Mouse (Mus musculus) lung, embryonic 15.5 days (tissue): ENCODE measurements around the gene Pdilt. TPM values are rescaled to one million over a fixed set of nuclear protein-coding genes. Genes with fewer than 3 reads are reported as not detected.

Experiments used
- ATAC-seq: fragments of 200-750 bp; cut with Nextera tagmentation; 2 replicates; pipeline ENCODE4 v1.8.0; 2017; ENCODE audit warnings: moderate number of reproducible peaks, borderline replicate concordance; ENCODE audit not compliant: low FRiP score, low TSS enrichment; ENCODE audit errors: extremely low read depth
- H3K27ac ChIP-seq: fragments of 300-500 bp; sonication (generic); 2 replicates; pipeline ENCODE4 v1.5.1; 2015; ENCODE audit warnings: moderate library complexity, mild to moderate bottlenecking, inconsistent platforms
- H3K27me3 ChIP-seq: fragments of 300-500 bp; sonication (generic); 2 replicates; pipeline ENCODE4 v1.6.1; 2015; ENCODE audit warnings: inconsistent platforms
- H3K36me3 ChIP-seq: fragments of 300-500 bp; sonication (generic); 2 replicates; pipeline ENCODE4 v1.6.1; 2015; ENCODE audit warnings: inconsistent platforms
- H3K4me1 ChIP-seq: fragments of 300-500 bp; sonication (generic); 2 replicates; pipeline ENCODE4 v1.6.1; 2015; ENCODE audit warnings: inconsistent platforms
- H3K4me2 ChIP-seq: fragments of 300-500 bp; sonication (generic); 2 replicates; pipeline ENCODE4 v1.6.1; 2015; ENCODE audit warnings: inconsistent platforms, mild to moderate bottlenecking, moderate library complexity
- H3K4me3 ChIP-seq: fragments of 300-500 bp; sonication (generic); 2 replicates; pipeline ENCODE4 v1.5.1; 2015; ENCODE audit warnings: mild to moderate bottlenecking, inconsistent platforms
- H3K9ac ChIP-seq: fragments of 300-500 bp; sonication (generic); 2 replicates; pipeline ENCODE4 v1.6.1; 2015; ENCODE audit warnings: inconsistent platforms
- H3K9me3 ChIP-seq: fragments of 300-500 bp; sonication (generic); 2 replicates; pipeline ENCODE4 v1.6.1; 2016; ENCODE audit warnings: inconsistent platforms
- WGBS: fragments of 180-500 bp; shearing (Covaris S2); methylation state at CpG from one replicate; pipeline ENCODE4 v1.1.7; 2015; 5-methylcytosine and 5-hydroxymethylcytosine counted together
- polyA plus RNA-seq: library from polyadenylated mRNA; unstranded; fragments of >200 nt; fragmentation: Nextera tagmentation; extraction: Ambion mirVana; gene quantifications from 2 replicates; pipeline ENCODE4 v1.2.1, GENCODE M21; 2015

The Pdilt gene
- polyA plus RNA-seq, 1 experiment from 2014 or later = not detected

DNA sequence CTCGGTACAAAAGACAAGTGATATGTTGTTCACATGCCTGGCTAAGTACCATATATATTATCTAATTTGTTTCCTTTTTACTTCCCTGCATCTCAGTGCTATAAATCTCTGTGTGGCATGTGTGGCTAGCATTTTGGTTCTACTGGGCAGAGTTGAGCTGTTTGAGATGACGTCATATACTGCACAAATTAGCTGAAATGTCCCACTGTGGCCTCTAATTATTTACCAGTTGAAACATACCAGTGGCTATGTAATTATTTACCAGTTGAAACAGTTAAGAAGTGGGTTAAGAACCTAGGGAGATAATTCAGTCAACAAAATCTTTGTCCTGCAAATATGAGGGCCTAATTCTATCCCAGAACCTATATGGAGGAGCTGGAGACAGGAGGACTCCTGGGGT lies 4.3 kb upstream of the Pdilt start:
- Histone ChIP-seq H3K4me1 (0 out of 2 replicates have a peak, but pooled peaks cover 6% of the 10 kb centered on the region), H3K9me3 (no peaks in the 10 kb centered on the region), H3K4me2 (no peak overlapping the region), H3K27ac (no peak overlapping the region), H3K4me3 (no peak overlapping the region), H3K36me3 (no peaks in the 10 kb centered on the region), H3K9ac (no peak overlapping the region), H3K27me3 (no peaks in the 10 kb centered on the region)
- 51% methylated on average over 2 of the region's 2 CpGs for WGBS
- ATAC-seq = no peak

DNA sequence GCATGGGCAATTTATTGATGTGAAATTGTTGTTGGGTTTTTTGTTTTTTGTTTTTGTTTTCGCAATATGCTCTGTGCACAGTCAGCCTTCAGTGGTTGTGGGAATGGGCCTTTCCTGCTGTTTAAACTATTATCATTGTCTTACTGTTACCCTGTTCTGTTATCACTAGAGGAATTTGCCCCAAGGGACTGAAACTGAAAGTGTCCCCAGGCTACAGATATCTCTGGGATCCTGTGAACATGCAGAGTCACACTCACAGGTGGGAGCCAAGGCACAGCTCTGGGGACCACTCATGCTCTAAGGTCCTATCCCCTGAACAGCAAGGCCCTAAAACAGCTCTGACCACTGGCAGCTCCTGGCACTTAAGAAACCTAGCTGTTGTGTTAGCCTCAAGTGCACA lies 3.8 kb upstream of the Pdilt start:
- 93% methylated on average over 1 of the region's 1 CpGs for WGBS
- no peak for ATAC-seq
- Histone ChIP-seq H3K9me3 (no peaks in the 10 kb centered on the region), H3K9ac (no peak overlapping the region), H3K27ac (no peak overlapping the region), H3K4me1 (0 out of 2 replicates have a peak, but pooled peaks cover 6% of the 10 kb centered on the region), H3K4me3 (no peak overlapping the region), H3K4me2 (no peak overlapping the region), H3K36me3 (no peaks in the 10 kb centered on the region), H3K27me3 (no peaks in the 10 kb centered on the region)

DNA sequence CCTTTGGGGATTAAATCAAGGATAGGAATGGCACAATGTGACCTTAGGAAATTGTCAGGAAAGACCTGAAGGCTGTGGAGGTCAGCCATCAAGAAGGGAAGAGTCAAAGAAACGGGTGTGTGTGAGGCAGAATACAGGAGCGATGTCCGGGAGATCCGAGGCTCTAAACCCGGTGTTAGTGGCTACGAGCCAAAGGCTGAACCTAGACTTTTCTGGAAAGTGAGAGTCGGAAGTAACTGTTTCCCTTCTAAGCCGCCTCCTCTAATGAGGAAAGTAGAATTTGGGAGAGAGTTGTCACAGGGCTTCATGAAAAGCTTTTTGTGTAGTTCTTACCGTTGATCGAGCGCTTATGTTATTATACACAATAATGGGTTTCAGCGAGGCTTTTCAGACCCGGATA lies 3.2 kb upstream of the Pdilt start:
- Histone ChIP-seq H3K36me3 (no peaks in the 10 kb centered on the region), H3K9ac (no peak overlapping the region), H3K27ac (no peak overlapping the region), H3K27me3 (no peaks in the 10 kb centered on the region), H3K4me3 (no peak overlapping the region), H3K4me1 (0 out of 2 replicates have a peak, but pooled peaks cover 6% of the 10 kb centered on the region), H3K9me3 (no peaks in the 10 kb centered on the region), H3K4me2 (no peak overlapping the region)
- ATAC-seq = no peak
- WGBS = 71% methylated on average over 13 of the region's 13 CpGs

DNA sequence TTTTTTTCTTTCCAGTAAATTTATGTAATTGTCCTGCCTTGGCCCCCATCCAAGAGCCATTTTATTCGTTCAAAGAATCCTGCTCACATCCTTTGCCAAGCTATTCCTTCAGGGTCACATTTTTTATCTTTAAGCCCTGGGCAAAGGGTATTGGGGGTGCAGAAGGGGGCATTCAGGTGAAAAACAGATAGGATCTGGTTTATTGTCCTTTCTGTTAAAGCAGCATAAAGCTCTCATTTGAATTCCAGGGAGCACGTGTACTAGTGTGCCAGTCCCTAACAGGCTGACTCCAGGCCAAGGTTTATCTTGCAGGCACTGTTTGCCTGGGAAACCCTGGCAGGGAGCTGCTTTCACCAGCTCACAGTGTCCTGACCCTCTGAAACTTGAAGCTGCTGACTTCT lies 2.6 kb upstream of the Pdilt start:
- H3K4me2 ChIP-seq = no peak overlapping the region
- ATAC-seq = no peak
- WGBS = 16% methylated on average over 2 of the region's 2 CpGs

DNA sequence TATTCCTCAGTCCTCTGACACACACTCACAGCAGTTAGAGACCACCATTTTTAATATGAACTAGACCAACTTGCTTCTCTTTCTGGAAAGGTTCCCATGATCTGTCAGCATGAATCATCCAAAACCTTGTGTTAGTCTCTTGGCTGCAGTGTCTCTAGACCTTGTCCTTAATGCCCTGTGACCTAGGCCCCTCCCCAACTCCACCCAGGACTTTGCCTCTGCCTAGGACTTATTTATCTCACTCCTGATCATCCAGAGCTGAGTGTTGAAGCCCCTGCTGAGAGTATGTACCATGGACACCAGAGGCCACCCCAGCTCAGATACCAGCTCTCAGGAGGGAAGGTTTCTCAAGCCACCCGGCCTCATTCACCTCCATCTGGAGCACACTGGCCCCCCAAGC lies 904 bp downstream of the Pdilt start:
- Histone ChIP-seq H3K27me3 (no peaks in the 10 kb centered on the region), H3K4me3 (no peak overlapping the region)

More for the DNA sequence above, 2.6 kb upstream of the Pdilt start:
- no peak overlapping the region for H3K27ac ChIP-seq
- no peaks in the 10 kb centered on the region for H3K27me3 ChIP-seq
- no peaks in the 10 kb centered on the region for H3K36me3 ChIP-seq
- no peak overlapping the region for H3K4me3 ChIP-seq
- 0 out of 2 replicates have a peak, but pooled peaks cover 6% of the 10 kb centered on the region for H3K4me1 ChIP-seq
- no peak overlapping the region for H3K9ac ChIP-seq
- no peaks in the 10 kb centered on the region for H3K9me3 ChIP-seq

DNA sequence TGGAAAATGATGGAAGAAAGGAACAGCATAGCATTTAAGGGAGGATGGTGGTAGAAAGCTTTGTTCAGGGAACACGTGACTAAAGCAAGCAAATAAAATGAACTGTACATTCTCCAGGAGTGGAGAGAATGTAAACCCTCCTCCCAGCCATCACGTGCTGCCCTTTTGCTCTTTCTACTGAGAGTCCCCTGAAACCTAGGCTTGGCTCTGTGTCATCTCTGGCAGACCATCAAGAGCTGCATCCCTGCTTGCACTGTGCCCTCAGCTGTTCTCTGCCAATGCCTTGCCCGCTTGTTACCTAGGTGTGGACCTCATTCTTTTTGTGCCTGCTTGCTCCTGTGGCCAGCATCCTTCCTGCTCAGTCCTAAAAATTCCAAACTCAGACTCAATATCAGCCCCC lies 1.5 kb downstream of the Pdilt start:
- Histone ChIP-seq H3K27me3 (no peaks in the 10 kb centered on the region), H3K4me2 (no peak overlapping the region), H3K27ac (no peak overlapping the region), H3K36me3 (no peaks in the 10 kb centered on the region), H3K4me1 (0 out of 2 replicates have a peak, but pooled peaks cover 6% of the 10 kb centered on the region), H3K4me3 (no peak overlapping the region), H3K9ac (no peak overlapping the region), H3K9me3 (no peaks in the 10 kb centered on the region)
- 70% methylated on average over 3 of the region's 3 CpGs for WGBS
- no peak for ATAC-seq

More for the DNA sequence above, 904 bp downstream of the Pdilt start:
- Histone ChIP-seq H3K36me3 (no peaks in the 10 kb centered on the region), H3K9ac (no peak overlapping the region), H3K4me2 (no peak overlapping the region), H3K4me1 (0 out of 2 replicates have a peak, but pooled peaks cover 6% of the 10 kb centered on the region), H3K27ac (no peak overlapping the region), H3K9me3 (no peaks in the 10 kb centered on the region)
- 70% methylated on average over 1 of the region's 1 CpGs for WGBS
- no peak for ATAC-seq

DNA sequence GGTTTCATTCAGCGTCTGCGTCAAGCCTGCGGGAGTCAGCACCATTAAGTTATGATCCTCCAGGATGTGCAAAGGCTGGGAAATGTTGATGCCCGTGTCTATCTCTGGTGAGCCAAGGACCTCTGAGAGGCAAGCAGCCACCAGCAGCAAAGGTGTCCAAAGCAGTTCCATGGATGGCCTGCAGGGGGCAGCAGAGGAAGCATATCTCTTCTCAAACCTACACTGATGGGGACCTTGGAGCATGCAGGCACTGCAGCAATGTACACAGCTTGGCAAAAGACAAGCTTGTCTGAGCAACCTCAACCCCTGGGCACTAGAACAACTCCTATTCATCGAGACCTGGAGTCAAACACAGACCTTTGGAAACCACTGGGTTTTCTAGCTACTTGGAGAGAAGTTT lies 3.6 kb downstream of the Pdilt start:
- no peak overlapping the region for H3K9ac ChIP-seq
- no peaks in the 10 kb centered on the region for H3K4me1 ChIP-seq
- no peak overlapping the region for H3K4me3 ChIP-seq
- no peak for ATAC-seq
- no peaks in the 10 kb centered on the region for H3K27me3 ChIP-seq
- no peak overlapping the region for H3K4me2 ChIP-seq
- no peaks in the 10 kb centered on the region for H3K36me3 ChIP-seq
- H3K27ac ChIP-seq = no peak overlapping the region
- no peaks in the 10 kb centered on the region for H3K9me3 ChIP-seq
- 38% methylated on average over 5 of the region's 5 CpGs for WGBS

DNA sequence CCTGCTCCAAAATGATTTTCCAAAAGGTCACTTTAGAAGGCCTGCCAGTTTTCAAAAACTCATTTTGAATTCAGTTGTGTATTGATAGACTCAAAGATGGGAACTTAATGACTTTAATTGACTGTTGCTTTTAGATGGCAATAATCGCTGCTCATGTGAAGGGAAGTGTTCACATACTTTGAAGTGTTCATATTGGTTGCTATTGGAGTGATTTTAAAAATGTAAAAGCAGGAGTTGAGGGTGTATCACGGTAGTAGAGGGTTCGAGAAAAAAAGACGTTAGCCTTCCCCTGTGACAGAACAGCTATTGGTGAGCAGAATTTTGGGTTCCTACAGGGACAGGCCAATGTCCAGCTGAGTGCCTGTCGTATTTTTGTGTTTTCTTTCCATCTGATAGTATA lies 4.1 kb downstream of the Pdilt start, which contains the start of gene Acsm5:
Gene Acsm5, plus strand, starts transcription at position 301 of the 400 bp plus-strand sequence.
- no peaks in the 10 kb centered on the region for H3K27me3 ChIP-seq
- H3K4me2 ChIP-seq = no peak within 1 kb of the TSS
- no peaks in the 10 kb centered on the region for H3K9me3 ChIP-seq
- H3K9ac ChIP-seq = no peak within 1 kb of the TSS
- H3K4me3 ChIP-seq = no peak within 1 kb of the TSS
- no peak within 1 kb of the TSS for H3K27ac ChIP-seq
- 68% methylated on average over 5 of the region's 5 CpGs for WGBS
- no peaks in the 10 kb centered on the region for H3K4me1 ChIP-seq
- no peak for ATAC-seq
- H3K36me3 ChIP-seq = no peaks in the 10 kb centered on the region

DNA sequence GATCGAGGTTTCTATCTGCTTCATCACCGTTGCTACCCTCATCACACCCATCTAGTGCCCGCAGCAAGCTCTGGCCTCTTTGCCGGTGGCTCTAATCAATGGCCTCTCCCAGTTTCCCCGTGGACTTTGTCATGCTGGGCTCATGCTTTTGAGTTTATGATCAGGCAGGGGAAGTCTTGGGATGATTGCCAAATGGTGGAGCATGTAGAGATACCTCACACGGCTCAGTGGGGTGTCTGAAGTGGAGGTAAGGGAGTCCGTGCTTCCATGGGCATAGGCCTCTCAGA lies 7.1 kb downstream of the Pdilt start:
- ATAC-seq = no peak; the same call in 1 of the 2 replicates

DNA sequence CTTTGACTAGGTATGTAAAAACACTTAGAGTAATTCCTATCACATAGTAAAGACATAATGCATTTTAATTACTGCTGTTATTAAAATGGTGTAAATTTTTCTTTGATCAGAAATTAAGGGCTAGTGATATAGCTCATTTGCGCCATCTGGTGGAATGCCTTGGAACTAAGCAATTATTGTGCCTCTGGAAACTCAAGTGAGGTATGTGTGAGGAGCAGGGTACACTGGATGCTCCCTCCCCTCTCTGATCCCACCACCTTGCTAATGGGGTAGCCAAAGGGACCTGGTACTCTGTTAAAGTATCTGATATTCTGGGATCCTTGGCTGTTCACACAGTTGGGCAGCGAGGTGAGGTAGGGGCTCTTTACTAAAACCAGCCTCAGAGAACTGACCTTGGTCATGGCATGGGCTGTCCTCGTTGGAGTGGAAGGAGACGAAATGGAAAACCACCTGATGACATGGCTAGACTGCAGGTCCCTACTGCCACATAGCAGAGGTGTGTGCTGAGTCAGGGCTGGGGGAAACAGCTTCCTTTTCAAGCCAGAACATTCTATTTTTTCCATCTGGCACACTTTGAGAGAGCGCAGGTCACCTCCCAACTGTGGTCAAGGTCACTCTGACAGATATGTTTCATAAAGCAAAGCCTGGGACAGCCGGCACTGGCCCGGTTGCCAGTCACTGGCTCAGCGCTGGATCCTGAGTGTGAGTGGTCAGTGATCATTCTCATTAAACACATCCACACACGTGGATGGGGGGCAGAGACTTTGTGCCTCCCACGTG lies 7.6 kb downstream of the Pdilt start:
- WGBS = 61% methylated on average over 10 of the region's 10 CpGs

More for the DNA sequence above, 7.1 kb downstream of the Pdilt start:
- no peak overlapping the region for H3K9ac ChIP-seq
- H3K27ac ChIP-seq = no peak overlapping the region
- H3K4me3 ChIP-seq = no peak overlapping the region
- H3K9me3 ChIP-seq = no peaks in the 10 kb centered on the region
- H3K4me2 ChIP-seq = no peak overlapping the region
- H3K4me1 ChIP-seq = no peaks in the 10 kb centered on the region
- no peaks in the 10 kb centered on the region for H3K27me3 ChIP-seq
- 76% methylated on average over 7 of the region's 7 CpGs for WGBS
- H3K36me3 ChIP-seq = no peaks in the 10 kb centered on the region

DNA sequence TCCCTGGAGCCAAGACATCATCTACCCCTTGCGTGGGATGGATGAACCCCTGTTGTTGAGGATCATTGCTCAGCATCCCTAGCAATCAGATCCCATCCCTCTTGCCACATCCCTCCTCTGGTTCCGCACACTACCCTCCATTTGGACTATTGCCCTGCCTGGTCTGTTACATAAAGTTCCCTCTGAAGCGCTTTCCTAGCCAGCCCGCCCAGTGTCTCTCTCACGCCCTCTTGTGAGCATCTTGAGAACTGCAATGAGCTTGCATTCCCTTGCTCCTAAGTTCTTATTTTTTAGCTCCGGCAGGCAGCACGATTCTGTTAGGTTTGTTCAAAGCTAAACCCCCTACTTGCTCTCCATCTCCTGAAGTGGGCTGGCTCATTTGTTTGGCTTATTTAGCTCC lies 10.2 kb downstream of the Pdilt start:
- Histone ChIP-seq H3K9me3 (no peaks in the 10 kb centered on the region), H3K27ac (no peak overlapping the region), H3K9ac (no peak overlapping the region), H3K4me3 (no peak overlapping the region), H3K27me3 (no peaks in the 10 kb centered on the region), H3K36me3 (no peaks in the 10 kb centered on the region), H3K4me1 (no peaks in the 10 kb centered on the region), H3K4me2 (no peak overlapping the region)
- WGBS = 30% methylated on average over 7 of the region's 7 CpGs
- no peak for ATAC-seq

More for the DNA sequence above, 7.6 kb downstream of the Pdilt start:
- ATAC-seq = no peak
- Histone ChIP-seq H3K36me3 (no peaks in the 10 kb centered on the region), H3K9ac (no peak overlapping the region), H3K4me2 (no peak overlapping the region), H3K27me3 (no peaks in the 10 kb centered on the region), H3K9me3 (no peaks in the 10 kb centered on the region), H3K4me3 (no peak overlapping the region), H3K27ac (no peak overlapping the region), H3K4me1 (no peaks in the 10 kb centered on the region)

DNA sequence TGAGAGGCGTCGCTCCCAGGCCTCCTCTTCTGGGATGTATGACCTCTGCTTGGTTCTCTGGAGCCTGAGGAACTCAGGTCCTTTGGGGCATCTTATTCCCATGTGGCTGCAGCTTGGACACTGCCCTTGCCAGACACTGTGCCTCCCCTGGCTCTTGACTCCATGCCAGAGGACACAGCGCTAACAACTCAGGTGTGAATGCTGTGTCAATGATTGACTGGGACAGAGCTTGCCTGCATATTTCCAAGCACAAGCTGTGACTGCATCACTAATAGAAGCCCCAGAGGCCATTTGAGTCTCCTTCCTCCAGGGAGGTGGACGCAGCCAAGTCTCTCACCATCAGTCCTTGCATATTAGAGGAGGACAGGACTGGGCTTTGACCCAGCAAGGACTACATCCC lies 12.1 kb downstream of the Pdilt start:
- Histone ChIP-seq H3K27ac (no peak overlapping the region), H3K27me3 (no peaks in the 10 kb centered on the region), H3K4me2 (no peak overlapping the region), H3K9ac (no peak overlapping the region), H3K4me3 (no peak overlapping the region), H3K36me3 (no peaks in the 10 kb centered on the region), H3K9me3 (no peaks in the 10 kb centered on the region), H3K4me1 (no peaks in the 10 kb centered on the region)
- no peak for ATAC-seq
- 75% methylated on average over 4 of the region's 4 CpGs for WGBS
